Mouse (Mus musculus) induced T-regulatory cell, adult 2 months (primary cell): ENCODE results near the gene Mturn.

Experiments
- DNase-seq: peaks from one replicate; pipeline ENCODE4 v3.0.0-alpha.2; 2012; ENCODE audit warnings: low read depth

The Mturn gene

DNA sequence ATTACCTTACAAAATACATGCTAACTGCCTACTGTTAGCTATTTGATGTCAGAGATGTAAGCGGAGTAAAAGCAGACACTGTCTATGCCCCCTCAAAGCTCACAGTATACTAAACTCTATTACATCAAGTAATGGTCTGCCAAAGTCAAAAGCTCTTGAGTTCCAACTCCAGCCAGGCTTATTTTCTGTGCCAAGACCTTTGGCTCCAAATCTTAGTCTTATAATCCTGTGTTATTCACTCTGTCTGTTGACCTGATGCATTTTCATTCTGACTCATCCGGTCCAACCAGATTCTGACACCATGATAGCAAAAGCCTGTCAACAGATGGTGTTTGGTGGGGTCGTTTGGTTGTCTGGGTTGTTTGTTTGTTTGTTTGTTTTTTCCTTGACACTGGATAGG is 50.3 kb downstream of the Mturn start:
- DNase-seq: no peak

DNA sequence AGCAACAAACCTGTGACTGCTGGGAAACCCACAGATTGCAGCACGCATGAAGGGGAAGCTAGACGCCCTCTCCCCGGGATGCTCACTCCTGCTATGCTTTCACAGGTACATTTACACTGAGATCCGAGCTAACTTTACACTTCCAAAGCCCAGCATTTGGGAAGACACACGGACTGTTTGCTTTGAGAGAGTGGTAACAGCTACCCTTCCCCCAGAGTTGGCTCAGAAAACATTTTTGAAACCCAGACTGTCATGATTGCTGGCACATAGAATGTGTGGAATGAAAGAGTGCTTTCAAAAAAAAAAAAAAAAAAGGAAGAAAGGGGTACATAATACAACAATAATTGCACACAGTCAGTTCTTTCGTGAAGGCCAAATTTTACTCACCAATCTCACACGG is 51.3 kb downstream of the Mturn start:
- no peak for DNase-seq

DNA sequence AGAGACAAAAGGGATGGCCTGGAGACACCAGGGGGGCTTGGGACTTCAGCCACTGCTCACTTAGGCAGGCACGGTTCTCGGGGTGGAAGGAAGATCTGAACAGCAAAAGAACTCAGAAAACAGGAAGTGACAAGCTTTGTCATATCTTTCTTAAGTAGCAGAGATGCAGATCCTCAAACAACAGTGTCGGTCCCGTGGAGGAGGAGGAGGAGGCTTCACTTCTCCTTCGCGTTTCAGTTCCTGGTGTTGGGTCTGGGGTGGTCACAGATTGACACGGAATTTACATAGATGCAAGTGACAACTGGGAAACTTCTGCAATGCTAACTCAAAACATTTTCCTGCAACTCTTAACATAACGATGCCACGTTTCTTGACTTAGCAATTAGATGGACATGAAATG is 54.7 kb downstream of the Mturn start:
- DNase-seq: peak; percentile 68

DNA sequence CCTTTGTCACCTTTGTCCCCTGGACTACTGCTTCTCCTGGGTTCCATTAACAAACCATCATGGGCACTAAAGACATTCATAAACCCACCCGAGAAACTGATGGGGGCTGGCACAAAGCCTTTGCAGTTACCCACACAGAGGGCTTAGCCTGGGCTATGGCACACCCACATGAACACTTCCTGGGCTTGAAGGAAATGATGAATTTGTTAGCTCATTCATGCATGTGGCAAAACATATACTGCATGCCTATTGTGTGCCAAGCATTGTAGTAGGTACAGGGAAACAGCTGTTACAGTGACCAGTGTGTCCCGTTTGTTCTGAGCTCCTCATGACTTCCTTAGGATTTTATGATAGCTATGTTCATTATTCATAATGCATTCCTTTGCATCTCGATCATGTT is 55.8 kb downstream of the Mturn start:
- no peak for DNase-seq

DNA sequence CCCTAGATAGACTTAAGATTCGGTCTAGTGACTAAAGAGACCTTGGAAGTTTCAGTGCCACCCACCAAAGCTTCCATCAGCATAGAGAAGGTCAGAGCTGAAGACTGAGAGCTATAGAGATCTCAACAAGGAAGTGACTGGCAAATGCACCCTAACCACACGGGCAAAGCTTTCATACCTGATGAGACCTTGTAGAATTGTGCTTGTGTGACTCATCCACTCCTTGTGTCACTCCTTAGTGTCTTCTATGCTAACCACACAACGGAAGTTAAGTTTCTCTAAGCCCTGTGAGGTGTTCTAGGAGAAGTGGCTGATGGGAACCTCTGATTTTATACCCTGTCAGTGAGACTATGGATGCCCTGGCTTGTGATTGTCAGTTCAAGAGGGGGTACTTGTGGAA is 56.3 kb downstream of the Mturn start:
- peak; percentile 84 for DNase-seq

DNA sequence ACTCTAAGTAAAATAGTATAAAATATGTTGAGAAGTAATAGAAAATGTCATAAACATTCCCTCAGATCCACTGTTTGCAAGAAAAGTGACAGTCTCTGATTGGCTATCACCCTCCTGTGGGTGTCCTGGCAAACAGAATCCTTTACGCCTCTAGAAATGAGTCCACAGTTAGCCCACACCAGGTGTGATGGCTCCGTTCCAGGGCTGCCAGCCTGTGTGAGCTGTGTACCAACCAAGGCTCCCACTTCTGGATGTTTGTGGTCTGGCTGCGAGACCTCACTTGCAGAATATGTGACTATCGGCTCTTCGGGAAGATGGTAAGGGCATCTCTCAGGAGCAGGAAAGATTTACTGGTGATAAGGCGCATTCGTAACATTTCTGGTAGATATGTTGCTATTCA is 67.6 kb downstream of the Mturn start:
- DNase-seq: no peak

DNA sequence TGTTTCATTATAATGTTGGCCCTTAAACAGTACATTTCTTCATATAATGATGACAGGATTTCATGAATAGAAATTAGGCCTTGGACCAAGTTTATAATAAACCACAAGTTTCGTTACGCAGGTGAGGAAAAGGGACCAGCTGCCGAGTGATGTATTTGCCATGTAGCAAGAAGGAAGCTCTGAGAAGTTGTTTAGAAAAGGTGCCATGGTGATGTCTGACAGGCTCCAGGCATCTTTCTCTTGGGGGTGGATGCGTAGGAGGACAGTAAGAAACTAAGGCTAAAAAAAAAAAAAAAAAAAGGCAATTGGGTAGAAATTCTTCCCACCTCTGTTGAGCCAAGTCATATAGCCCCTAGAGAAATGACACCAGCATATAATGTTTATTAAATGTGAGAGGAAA is 70.2 kb downstream of the Mturn start:
- DNase-seq: no peak

DNA sequence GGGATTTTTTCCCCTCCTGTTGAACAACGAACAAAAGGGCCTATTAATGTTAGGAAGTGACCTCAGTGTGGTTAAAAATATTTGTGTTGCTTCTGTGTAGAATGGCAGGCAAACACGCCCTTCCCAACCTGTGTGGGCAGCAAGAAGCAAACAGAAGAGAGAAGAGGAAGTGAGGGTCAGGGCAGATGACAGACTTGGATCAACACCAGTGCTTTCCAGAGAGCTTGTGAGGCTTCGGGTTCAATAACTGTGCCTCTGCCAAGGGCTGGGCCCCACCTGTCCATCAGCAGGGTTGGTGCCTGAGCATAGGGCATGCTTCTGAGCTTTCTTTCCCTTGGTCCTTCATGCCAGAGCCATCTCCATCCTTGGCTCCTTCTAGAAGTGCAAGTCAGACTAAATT is 70.7 kb downstream of the Mturn start:
- peak; percentile 43 for DNase-seq
